Mouse (Mus musculus) spleen, adult 2 months (tissue): ENCODE results near the gene Pla2g4d. TPM values are rescaled to one million over a fixed set of nuclear protein-coding genes. Genes with fewer than 3 reads are reported as not detected.

ENCODE experiments used
- DNase-seq, 2 experiments: peaks; one replicate each; pipeline versions ENCODE4 v3.0.0 to v3.0.0-alpha.2; 2012 to 2021; ENCODE audit warnings: low spot score in 2 of 2, low read depth in 1 of 2
- H3K27ac ChIP-seq: fragments of 200-500 bp; 2 replicates; pipeline ENCODE4 v1.5.1; 2012; ENCODE audit warnings: low read length, inconsistent platforms; ENCODE audit not compliant: insufficient read depth
- H3K27me3 ChIP-seq: fragments of 200-500 bp; 2 replicates; pipeline ENCODE4 v1.6.1; 2012; ENCODE audit warnings: mild to moderate bottlenecking, moderate library complexity, low read length, inconsistent platforms; ENCODE audit not compliant: control insufficient read depth, insufficient read depth
- H3K36me3 ChIP-seq: fragments of 200-500 bp; 2 replicates; pipeline ENCODE4 v1.6.1; 2012; ENCODE audit warnings: mild to moderate bottlenecking, low read length, inconsistent platforms; ENCODE audit not compliant: control insufficient read depth, insufficient read depth
- H3K4me1 ChIP-seq: fragments of 200-500 bp; 2 replicates; pipeline ENCODE4 v1.6.1; 2011; ENCODE audit warnings: inconsistent platforms; ENCODE audit not compliant: control insufficient read depth, insufficient read depth, insufficient read length
- H3K4me3 ChIP-seq: fragments of 200-500 bp; 2 replicates; pipeline ENCODE4 v1.5.1; 2011; ENCODE audit warnings: mild to moderate bottlenecking, inconsistent platforms; ENCODE audit not compliant: insufficient read depth, insufficient read length; ENCODE audit errors: extremely low read depth
- CTCF ChIP-seq: fragments of 200-500 bp; IDR thresholded peaks from 2 replicates; pipeline ENCODE4 v1.5.1; 2011; ENCODE audit warnings: mild to moderate bottlenecking, inconsistent platforms; ENCODE audit not compliant: insufficient read depth, insufficient read length, insufficient replicate concordance; ENCODE audit errors: extremely low read depth
- POLR2A ChIP-seq: fragments of 200-500 bp; IDR thresholded peaks from 2 replicates; pipeline ENCODE4 v1.6.1; 2011; ENCODE audit warnings: low read depth, low read length, inconsistent platforms
- WGBS: fragments of 180-500 bp; shearing (Covaris S2); methylation state at CpG from one replicate; pipeline ENCODE4 v1.1.7; 2018; 5-methylcytosine and 5-hydroxymethylcytosine counted together
- polyA plus RNA-seq: library from polyadenylated mRNA; depleted of rRNA; stranded (reverse); fragments of >200 nt; gene quantifications from 2 replicates; pipeline ENCODE4 v1.2.3, GENCODE M21; 2012

Gene Pla2g4d
- polyA plus RNA-seq, 1 experiment: 0.14 TPM

- WGBS: 36% methylated on average over 1 of the region's 1 CpGs
- Histone ChIP-seq H3K4me1 (no peaks in the 10 kb centered on the region), H3K27ac (no peak overlapping the region), H3K36me3 (no peaks in the 10 kb centered on the region), H3K27me3 (no peaks in the 10 kb centered on the region), H3K4me3 (no peak overlapping the region)
- DNase-seq: no peak
- no peak for TF ChIP-seq CTCF
- no peak for TF ChIP-seq POLR2A
Measured at GRCm38 (mm10) chr2:120262876-120263275, 26.1 kb downstream of the Pla2g4d start.

GRCm38 (mm10) chr2:120261346-120261745 is 27.7 kb downstream of the Pla2g4d start:
- TF ChIP-seq POLR2A: no peak
- TF ChIP-seq CTCF: no peak
- no peaks in the 10 kb centered on the region for H3K36me3 ChIP-seq
- no peak overlapping the region for H3K27ac ChIP-seq
- no peak for DNase-seq
- H3K4me1 ChIP-seq: no peaks in the 10 kb centered on the region
- H3K4me3 ChIP-seq: no peak overlapping the region
- 74% methylated on average over 3 of the region's 3 CpGs for WGBS
- no peaks in the 10 kb centered on the region for H3K27me3 ChIP-seq

GRCm38 (mm10) chr2:120256259-120256658 is 32.7 kb downstream of the Pla2g4d start:
- no peak overlapping the region for H3K4me3 ChIP-seq
- H3K4me1 ChIP-seq: no peaks in the 10 kb centered on the region
- no peaks in the 10 kb centered on the region for H3K36me3 ChIP-seq
- TF ChIP-seq POLR2A (no peak), CTCF (no peak)
- H3K27me3 ChIP-seq: no peaks in the 10 kb centered on the region
- DNase-seq: no peak
- H3K27ac ChIP-seq: no peak overlapping the region

DNA sequence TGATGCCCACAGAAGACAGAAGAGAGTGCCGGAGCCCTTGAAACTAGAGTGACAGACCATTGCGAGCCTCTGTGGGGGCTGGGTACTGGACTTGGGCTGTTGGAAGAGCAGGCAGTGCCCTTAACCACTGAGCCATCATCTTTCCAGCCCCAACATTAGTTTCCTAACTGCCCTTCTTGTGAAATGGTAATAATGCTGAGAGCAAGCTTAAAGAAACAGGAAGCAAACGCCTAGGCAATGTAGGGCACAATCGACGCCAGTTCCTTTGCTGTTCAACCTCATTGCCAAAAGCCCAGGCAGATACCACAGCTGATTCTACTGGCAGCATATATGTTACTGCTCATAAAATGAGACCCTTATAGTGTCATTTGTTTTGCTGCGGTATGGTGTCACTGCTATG is 36.4 kb downstream of the Pla2g4d start:
- Histone ChIP-seq H3K4me3 (no peak overlapping the region), H3K4me1 (no peaks in the 10 kb centered on the region), H3K36me3 (no peaks in the 10 kb centered on the region), H3K27ac (no peak overlapping the region), H3K27me3 (no peaks in the 10 kb centered on the region)
- 55% methylated on average over 6 of the region's 6 CpGs for WGBS
- no peak for TF ChIP-seq CTCF
- no peak for TF ChIP-seq POLR2A
- no peak for DNase-seq

DNA sequence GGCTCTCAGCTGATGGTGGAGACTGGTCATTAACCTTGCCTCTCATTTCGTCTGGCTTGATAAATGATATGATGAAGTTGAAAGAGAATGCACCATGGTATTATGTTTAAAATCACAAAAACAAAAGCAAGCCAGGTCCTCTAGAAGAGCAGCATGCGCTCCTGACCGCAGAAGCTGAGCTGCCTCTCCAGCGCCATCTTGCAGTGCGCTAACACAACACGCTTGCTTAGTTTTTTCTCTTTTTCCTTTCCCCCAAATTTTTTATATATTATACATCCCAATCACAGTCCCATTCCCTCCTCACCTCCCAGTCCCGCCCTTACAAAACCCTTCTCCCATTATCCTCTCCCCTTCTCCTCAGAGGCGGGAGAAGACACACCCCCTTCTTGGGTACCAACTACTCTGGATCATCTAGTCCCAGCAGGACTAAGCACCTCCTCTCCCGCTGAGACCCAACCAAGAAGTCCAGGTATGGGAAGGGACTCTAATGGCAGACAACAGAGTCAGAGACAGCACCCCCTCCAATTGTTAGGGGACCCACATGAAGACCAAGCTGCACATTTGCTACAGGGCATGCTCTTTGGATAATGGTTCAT is 43.5 kb downstream of the Pla2g4d start:
- Histone ChIP-seq H3K4me3 (no peak overlapping the region), H3K36me3 (no peaks in the 10 kb centered on the region), H3K27ac (no peak overlapping the region), H3K4me1 (no peaks in the 10 kb centered on the region), H3K27me3 (peaks cover 2% of the 10 kb centered on the region; the same call in 1 of the 2 replicates)
- 14% methylated on average over 9 of the region's 9 CpGs for WGBS
- DNase-seq: no peak
- TF ChIP-seq POLR2A: no peak
- no peak for TF ChIP-seq CTCF

DNA sequence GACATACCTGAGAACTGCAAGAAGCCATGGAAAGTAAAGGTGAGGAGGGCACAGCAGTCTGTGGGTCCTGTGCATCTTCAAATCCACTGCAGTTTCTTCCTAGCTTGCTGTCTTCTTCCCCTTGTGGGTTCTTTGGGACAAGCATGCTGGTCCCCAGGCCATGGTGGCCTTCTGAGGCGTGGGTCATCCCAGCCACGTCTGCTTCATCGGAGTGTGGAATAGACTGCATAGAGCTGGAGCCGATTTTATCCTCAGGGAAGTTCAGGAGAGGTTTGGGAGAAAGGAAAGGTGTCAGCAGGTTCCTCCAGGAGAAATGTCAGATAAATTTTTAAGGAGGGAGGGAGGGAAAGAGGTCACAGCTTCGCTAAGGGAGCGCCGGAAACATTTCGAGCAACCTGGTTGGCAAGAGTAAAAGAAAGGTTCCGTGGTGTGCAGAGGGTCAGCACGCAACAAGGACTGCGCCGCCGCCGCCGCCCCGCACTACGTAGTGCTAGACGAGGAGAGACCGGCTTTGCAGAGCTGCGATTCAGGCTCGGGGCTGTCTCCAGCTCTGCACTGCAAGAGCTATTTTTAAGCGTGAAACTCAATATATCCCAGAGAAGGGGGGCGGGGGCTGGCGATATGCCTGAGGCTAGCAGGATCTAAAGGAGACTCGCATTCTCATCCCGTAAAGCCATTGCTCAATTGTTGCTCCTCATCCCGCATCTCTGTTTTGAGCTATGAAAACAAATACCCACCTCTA is 44.1 kb downstream of the Pla2g4d start, which contains the start of gene Pla2g4e:
Gene Pla2g4e, minus strand, starts transcription at position 657 of the 742 bp plus-strand sequence.
- 11% methylated on average over 27 of the region's 27 CpGs for WGBS
- H3K27ac ChIP-seq: no peak within 1 kb of the TSS
- TF ChIP-seq POLR2A (no peak), CTCF (no peak)
- no peak for DNase-seq
- H3K4me1 ChIP-seq: no peaks in the 10 kb centered on the region
- peaks cover 2% of the 10 kb centered on the region; the same call in 1 of the 2 replicates for H3K27me3 ChIP-seq
- no peak within 1 kb of the TSS for H3K4me3 ChIP-seq
- no peaks in the 10 kb centered on the region for H3K36me3 ChIP-seq

GRCm38 (mm10) chr2:120243995-120244394 is 45.0 kb downstream of the Pla2g4d start:
- TF ChIP-seq CTCF (no peak), POLR2A (no peak)
- peaks cover 2% of the 10 kb centered on the region; the same call in 1 of the 2 replicates for H3K27me3 ChIP-seq
- no peak for DNase-seq
- 94% methylated on average over 2 of the region's 2 CpGs for WGBS
- no peak overlapping the region for H3K27ac ChIP-seq
- no peaks in the 10 kb centered on the region for H3K36me3 ChIP-seq
- no peak overlapping the region for H3K4me3 ChIP-seq
- no peaks in the 10 kb centered on the region for H3K4me1 ChIP-seq
